Mouse (Mus musculus) R1 (cell line): ENCODE measurements around the gene Hoxa6.

Experiments
- DNase-seq: peaks from one replicate; pipeline ENCODE4 v3.0.0-alpha.2; 2018; ENCODE audit warnings: low read depth, low spot score

The Hoxa6 gene

DNA sequence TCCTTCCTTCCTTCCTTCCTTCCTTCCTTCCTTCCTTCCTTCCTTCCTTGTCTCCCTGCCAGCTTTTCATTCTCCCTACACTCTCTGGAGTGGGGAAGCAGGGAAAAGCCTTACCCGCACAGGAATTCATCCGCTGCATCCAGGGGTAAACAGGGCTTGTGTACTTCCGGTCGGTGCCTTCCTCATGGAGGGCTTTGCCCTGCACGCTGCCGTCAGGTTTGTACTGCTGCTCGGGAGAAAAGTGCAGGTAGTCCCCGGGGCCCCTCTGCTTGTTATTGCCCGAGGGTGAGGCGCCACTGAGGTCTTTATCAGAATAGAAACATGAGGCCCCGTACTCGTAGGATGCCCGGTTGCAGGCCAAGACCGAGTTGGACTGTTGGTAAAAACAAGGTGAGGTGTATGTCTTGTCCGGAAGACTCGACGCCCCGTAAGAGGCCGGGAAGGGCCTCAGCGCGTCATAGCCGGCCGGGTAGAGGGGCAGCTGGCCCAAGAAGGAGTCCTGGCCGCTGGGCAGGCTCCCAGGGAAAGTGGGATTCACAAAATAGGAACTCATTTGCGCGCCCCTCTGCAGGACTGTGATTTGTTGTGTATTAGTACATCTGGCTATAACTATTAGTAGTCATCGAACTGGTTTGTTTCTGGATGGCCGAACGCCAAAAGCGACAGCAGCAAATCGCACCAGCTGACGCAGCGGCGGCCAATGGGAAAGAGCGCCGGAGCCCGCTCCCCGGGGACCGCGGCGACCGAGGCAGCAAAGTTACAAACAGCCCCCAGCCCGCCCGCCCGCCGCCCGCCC, at the start of gene Hoxa6:
Gene Hoxa6, minus strand, starts transcription at position 651 of the 796 bp plus-strand sequence.
- DNase-seq = peak; percentile 35

DNA sequence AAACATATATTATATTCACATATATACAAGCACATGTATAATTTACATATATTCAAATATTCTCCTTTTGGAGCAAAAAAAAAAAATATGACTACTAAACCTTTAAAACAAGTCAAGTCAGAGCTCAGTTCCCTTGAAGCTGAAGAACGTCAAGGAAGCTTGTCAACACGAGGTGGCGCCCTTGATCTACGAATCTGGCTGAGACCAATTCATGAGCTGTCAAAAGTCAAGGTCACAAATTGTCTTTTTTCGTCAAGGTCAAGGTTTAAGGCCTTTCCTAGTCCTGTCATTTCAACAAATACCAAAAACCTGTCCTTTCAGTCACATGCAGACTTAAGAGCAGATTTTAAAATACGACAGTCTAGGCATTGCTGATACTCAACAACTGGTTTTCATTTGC, 48.4 kb upstream of the Hoxa6 start:
- DNase-seq = peak; percentile 72

DNA sequence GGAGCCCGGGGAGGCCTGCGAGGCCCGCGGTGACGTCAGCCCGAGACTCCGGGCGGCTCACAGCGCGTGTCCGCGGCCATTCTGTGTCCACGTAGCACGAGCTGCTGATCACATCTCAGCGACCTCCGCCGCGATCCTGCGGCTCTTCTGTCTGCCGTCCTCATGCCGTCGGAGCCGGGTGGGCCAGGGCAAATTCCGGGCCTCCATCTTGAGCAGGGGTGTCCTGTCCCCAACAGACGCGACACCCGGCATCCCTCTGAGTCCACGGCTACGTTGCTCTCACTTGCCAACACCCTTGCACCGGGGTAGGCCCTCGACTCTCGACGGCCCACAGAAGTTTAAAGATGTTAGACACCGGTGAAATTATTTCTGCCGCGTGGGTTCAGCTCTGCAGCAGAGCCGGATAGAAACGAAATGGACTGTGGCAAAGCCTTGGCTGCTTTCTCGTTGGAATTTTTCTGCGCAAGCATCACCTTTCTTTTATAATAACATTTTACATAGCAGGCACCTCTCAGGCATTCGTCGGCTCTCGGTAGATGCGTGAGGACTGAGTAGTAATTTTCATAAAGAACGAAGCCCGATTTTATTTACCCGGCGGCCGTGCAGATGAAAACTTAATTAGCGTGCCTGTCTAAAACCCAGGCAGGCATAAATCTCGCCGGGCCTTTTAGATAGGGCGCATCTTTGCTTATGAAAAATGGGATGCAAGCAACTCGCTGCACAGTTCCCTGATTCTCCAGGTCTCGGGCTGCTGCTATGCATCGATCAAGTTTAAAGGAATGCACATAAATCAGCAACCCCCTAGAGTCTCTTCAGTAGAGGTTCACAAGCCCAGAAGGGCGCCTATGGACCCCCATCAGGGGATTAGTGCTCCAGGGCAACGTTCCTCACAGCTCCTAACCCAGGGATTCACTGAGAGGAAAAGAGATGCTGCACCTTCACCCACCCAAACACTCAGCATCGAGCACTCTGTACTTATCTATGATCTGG, 45.3 kb upstream of the Hoxa6 start:
- DNase-seq = peak; percentile 31

DNA sequence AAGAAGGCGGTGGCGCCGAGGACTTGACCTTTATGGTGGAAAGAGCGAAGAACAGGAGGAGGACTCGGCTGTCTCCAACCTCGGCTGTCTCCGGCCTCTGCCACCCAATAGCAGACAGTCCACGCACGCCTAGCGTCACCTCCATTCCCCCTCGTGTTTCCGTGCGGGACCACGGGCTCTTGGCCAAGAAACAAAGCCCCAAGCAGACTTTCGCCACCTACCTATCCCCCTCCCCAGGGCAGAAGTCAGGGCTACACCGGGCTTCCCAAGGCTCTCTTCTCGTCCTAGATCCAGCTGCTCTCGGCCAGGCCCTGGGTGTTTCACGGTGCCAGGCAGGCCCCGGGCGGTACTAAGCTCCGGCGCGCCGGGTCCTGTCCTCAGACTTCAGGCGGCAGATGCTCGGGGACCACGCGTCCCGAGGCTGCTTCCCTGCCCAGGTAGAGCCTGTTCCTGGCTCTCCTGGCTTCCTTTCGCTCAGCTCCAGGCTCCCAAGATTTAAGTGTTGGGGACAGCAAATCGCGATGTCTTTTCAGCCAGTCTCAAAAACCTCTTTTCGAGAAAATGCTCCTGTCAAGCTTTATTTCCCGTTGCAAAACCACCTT, 44.4 kb upstream of the Hoxa6 start:
- DNase-seq = peak; percentile 53

GRCm38 (mm10) chr6:52252016-52252774, 43.7 kb upstream of the Hoxa6 start:
- DNase-seq = peak; percentile 50

GRCm38 (mm10) chr6:52251177-52251879, 42.8 kb upstream of the Hoxa6 start:
- no peak for DNase-seq

DNA sequence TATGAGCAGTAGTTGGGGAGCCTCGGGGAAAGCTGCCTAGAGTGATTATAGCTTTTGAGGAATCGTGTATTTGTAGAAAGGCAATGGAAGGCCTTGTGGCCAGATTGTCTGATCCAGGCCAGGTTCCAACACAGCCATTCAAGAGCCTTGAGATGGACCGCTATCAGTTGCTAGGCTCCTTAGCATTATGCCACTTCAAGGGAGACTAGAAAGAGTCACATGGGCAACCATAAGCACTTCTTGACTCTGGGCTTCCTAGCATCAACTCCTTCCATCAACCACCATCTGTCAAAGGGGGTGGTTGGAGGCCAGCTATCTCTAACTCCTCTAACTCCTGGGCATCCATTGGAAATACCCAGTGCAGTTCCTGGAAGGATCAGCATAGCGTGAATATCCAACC, 41.3 kb upstream of the Hoxa6 start:
- no peak for DNase-seq

DNA sequence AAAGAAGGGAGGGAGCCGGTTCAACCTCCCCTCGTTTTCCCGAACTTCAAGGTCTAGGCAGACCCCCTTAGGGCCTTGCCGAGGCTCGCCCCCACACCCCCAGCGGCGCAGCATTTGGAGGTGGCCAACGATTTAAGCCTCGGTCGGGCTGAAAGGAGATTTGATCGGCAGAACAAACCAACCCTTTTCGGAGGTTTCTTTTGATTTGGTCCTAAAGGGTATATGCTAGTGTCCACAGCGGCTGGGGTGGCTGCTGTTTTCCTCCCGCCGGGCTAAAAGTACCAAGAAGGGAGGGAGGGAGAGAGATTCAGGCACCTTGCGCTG, 40.9 kb upstream of the Hoxa6 start:
- peak; percentile 38 for DNase-seq

DNA sequence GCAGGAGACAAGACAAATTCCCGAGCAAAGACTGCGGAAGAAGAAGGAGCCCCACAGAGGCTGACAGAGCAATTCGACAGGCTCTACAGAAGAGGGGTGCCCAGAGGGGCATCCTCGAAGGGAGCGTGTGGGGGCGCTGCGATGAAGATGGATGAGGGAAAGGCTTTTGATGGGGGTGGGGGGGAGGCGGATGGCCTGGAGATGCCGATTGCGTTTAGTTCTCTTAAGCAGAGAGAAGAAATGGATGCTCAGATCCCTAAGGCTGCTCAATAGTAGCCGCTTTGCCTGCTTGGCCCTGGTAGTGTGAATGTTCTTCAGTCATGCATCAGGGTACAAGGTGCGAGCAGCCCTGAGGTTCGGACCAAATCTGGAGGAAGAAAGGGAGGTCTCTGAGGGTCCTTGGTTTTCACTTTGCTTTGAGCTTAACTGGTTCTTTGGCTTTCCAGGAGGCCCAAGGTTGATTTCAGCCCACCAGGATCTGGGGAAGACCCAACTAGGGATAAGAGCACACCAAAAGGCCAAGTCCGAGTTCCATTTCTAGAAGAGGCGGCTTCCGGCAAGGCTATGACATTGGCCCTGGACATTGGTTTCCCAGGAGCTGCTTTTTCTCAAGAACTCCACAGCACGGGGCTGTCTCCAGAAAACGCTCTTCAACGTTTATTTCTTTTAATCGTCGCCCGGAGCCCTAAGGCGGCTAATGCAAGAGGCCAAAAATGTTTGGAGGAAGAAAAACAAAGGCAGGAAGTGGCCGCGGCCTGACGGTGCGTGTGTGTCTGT, 40.3 kb upstream of the Hoxa6 start:
- DNase-seq = peak; percentile 47

DNA sequence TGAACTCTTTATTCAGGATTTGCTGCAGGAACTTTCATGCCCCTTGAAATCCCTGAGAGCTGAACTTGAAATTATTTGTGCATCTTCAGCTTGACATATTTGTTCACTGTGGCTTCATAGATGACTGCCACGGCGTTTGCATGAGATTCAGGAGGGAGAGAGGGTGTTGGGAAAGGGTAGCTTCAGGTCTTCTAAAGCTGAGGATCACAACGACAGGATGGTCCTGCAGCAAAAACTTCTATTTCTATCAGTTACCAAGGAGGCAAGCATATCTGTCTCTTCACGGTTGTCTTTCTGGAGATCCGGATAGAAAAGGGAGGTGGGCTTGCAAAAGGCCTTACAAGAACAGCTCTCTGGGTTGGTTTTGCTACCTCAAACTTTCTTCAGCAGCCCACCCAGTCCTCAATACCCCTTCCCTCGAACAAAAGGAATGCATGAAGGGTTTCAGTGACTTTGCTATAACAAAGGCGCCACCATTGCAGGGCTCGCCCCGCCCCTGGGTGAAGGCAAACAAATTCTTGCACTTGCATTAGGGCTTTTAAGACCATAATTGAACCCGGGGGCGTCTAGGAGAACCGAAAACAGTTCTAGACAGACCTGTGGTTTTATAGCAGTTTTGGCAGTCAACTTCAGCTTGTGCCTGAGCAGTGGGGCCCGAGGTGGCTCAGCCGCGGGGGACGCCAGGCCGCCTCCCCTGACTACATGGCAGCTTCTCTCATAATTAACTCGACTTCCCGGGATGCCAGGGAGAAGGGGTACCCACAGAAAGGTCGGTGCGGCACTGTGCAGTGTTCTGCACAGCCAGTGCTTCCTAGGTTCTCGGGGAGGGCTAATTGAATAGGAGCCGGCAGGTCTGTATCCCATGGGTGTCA, 39.5 kb upstream of the Hoxa6 start:
- peak; percentile 40 for DNase-seq

DNA sequence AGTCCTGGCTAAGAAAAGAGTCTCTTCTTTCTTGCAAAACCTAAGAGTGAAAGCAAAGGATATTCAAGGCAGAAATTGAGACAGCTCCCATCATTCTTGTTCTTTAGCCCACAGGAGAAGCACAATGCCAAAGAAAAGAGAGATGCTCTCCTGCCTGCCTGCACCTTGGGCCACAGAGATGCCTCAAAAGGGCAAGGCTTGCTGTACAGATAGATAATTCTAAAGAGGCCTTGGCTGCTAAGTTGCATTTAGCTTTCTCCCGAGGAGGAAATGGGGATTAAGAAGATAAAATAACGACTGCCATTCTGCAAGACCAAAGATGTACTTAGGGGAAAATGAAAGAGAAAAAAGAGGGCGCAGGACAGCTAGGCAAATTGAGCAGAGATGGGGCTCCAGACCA, 38.4 kb upstream of the Hoxa6 start:
- no peak for DNase-seq

DNA sequence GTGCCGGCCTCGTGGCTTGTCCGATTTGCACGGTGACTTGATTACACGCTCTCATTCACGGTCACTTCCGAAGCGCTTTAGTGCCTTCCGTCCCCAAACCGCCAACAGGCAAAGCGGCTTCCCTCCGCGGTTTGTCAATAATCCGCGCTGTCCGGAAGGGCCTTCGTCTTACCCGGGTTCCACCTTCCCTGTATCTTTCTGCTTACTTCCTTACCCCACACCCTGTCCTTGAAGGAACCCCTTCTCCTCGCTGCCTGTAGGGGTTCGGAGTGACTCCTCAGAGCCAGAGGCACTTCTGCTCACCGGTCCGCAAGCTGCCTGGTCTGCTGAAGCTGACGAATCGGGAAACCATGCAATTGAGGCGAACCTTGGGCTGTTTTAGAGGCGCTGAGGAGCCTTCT, 37.9 kb upstream of the Hoxa6 start:
- DNase-seq = peak; percentile 49

- no peak for DNase-seq
These were observed 37.2 kb upstream of the Hoxa6 start, which contains the start of gene Hoxa11 for GRCm38 (mm10) chr6:52245757-52246142. Gene Hoxa11, minus strand, starts transcription at chr6:52245810.

DNA sequence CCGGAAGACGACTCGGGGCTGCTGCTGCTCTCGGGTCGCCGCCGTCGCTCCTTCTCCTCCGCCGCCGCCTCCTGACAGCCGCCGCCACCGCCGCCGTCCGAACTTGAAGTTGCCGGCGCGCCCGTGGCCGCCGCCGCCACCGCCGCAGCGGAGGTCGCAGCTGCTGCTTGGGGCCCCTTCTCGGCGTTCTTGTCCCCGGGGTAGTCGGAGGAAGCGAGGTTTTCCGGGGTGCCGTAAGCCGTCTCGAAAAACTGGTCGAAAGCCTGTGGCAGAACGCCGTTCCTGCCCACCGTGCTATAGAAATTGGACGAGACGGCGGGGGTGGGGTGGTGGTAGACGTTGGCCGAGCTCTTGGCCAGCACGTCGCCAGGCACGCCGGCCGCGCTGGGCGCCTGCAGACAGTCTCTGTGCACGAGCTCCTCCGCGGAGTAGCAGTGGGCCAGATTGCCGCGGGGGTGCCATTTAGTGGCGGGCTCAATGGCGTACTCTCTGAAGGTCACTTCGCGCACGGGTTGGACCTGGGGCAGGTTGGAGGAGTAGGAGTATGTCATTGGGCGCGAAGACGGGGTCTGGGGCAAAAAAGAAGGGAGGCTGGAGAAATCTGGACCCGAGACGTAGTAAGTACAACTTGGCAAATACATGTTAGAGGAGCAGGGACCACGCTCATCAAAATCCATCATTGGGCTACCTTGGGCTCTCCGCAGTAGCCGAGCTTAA, 36.7 kb upstream of the Hoxa6 start:
- peak; percentile 57 for DNase-seq

- no peak for DNase-seq
These were observed 36.0 kb upstream of the Hoxa6 start for GRCm38 (mm10) chr6:52244471-52245039.

GRCm38 (mm10) chr6:52243681-52244121, 35.2 kb upstream of the Hoxa6 start:
- peak; percentile 26 for DNase-seq

DNA sequence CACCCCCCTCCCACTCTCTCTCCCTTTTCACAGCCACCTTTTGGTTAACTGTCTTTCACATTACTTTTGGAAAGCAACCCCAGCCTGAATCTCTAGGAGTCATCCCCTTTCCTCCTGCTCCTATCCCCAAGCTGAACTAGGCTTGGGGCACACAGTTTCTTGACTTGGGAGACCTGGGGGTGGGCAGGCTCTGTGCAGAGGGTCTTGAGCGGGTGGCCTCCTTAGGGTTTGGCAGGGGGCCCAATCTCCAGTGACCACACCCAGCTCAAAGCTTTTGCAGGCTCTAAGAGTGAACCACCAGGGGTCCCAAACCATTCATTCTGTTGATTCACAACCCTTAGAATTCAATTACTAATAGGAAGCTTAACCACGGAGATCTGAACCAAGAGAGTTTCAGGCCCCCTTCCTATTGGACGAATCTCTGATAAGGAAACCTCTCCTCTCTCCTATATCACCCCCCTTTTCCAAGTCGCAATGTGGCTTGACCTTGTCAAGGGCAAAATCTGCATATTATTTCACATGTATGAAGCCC, 34.3 kb upstream of the Hoxa6 start:
- peak; percentile 38 for DNase-seq
